Mouse (Mus musculus): Measurements from ENCODE around the gene Gm11627. TPM values are rescaled to one million over a fixed set of nuclear protein-coding genes. Genes with fewer than 3 reads are reported as not detected.
"Not testable (repeated sequence)": the region's sequence is repeated elsewhere in the genome, so short reads cannot be mapped to it uniquely, and the experiment has no call there.

Gene Gm11627
- total RNA-seq, 2 experiments from 2014 or later: 2.2 TPM

DNA sequence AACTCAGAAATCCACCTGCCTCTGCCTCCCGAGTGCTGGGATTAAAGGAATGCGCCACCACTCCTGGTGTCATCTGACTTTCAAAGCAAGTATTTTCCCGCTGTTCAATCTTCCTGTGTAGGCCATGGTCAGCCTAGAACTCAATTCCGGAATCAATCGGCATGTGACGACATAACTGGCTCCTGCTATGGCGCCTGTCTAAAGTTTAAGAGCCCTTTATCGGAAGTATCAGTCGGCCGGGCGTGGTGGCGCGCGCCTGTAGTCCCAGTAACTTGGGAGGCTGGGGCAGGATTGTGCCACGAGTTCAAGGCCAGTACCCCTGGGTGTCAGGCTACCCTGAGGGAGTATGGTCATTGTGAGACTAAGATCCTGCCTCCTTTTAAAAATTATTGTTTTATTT lies 11.5 kb downstream of the Gm11627 start:
- intact Hi-C loops (cut with DNase I): no loop called here
- DNase-seq (ENCODE audit: low spot score): no peak

DNA sequence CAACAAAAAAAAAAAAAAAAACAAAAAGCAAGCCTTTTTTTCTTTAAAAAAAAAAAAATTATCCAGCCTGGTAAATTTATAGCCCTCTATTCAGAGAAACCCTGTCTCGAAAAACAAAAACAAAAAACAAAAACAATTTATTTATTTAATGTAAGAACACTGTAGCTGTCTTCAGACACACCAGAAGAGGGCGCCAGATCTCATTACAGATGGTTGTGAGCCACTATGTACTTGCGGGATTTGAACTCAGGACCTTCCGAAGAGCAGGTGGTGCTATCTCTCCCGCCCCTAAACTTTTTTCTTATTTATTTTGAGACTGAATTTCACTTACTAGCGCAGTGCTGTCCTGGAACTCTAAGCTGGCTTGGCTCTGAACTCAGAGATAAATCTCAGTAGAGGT lies 12.1 kb downstream of the Gm11627 start:
- intact Hi-C loops (cut with DNase I): no loop called here
- DNase-seq (ENCODE audit: low spot score): no peak

DNA sequence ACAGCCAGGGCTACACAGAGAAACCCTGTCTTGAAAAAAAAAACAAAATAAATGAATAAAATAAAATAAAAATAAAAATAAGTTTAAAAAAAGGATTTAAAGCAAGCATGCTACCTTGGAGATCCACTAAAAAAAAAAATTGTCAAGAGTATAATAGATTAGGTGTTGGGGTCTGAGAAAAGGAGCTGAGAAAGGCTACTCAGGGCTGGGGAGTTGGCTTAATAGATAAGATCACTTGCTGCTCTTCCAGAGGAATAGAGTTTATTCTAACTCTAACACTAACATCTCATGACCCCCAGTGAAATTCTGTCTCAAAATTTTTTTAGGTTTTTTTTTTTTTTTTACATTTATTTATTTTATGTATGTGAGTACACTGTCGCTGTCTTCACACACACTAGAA lies 13.0 kb downstream of the Gm11627 start:
- DNase-seq (ENCODE audit: low spot score): no peak
- intact Hi-C loops (cut with DNase I): no loop called here

DNA sequence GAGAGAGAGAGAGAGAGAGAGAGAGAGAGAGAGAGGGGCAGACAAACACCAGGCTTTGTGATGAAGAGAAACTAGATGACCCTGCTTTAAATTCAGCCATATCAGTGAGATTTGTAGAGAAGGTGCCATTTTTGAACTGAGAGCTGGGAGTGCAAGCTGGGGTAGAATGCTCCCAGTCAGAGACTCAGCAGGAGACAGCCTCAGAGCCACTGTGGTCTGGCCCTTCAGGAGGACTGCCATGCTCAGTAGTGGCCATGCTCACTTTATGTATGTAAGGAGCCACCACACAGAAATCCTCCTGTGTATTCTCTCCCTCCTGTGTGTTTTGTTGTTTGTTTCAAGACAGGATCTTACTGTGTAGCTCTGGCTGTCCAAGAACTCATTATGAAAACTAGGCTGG lies 13.5 kb downstream of the Gm11627 start:
- intact Hi-C loops (cut with DNase I): no loop called here
- no peak for DNase-seq (ENCODE audit: low spot score)

DNA sequence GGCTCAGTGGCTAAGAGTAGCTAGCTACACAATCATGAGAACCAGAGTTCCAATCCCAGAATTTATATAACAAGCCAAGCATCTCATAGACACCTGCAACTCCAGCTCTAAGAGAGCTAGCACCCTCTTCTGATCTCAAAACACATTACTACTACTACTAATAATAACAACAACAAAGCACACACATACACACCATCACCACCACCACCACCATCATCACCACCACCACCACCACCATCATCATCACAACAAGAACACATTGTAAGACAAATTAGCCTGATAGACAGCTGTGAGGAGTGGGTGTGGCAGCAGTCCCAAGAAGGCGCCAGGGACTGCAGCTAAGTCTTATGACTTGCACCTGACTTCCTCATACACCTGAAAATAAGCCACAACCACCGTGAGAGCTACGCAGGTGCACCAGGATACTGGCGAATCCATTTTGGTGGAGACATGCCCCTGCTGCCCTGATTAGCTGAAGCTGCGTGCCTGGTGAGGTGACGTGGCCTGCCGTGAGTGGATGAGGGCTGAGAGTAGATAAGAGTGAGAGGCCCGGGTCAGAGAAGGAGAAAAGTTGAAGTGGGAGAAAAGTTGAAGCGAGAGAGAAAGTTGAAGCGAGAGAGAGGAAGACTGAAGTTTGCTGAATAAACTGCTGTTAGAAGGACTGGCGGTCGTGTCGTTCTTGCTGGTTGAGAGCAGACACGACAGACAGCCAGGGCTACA lies 14.1 kb downstream of the Gm11627 start:
- intact Hi-C loops (cut with DNase I); DNase-seq (ENCODE audit: low spot score): not testable (repeated sequence)

DNA sequence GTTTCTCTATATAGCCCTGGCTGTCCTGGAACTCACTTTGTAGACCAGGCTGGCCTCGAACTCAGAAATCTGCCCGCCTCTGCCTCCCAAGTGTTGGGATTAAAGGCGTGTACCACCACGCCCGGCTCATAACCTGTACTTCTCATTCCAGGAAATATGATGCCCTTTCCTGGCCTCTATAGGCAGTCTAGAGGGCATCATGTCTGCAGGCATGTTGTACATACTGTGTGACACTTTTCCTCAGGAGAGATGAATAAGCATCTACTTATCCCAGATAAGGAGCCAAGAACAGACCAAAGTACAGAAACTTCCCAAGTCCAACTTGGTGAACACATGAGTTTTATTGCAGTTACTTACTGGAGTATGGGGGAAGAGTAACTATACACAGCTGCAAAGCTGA lies 20.6 kb downstream of the Gm11627 start:
- intact Hi-C loops (cut with DNase I): loop anchor here (5.0 kb wide), 1 partner anchor 71 kb away; no protein-coding TSS in a partner anchor
- no peak for DNase-seq (ENCODE audit: low spot score)

- intact Hi-C loops (cut with DNase I): loop anchor here (5.0 kb wide), 1 partner anchor 70 kb away; no protein-coding TSS in a partner anchor
- no peak for DNase-seq (ENCODE audit: low spot score)
Measured at GRCm38 (mm10) chr11:102557386-102557785, 21.9 kb downstream of the Gm11627 start.

DNA sequence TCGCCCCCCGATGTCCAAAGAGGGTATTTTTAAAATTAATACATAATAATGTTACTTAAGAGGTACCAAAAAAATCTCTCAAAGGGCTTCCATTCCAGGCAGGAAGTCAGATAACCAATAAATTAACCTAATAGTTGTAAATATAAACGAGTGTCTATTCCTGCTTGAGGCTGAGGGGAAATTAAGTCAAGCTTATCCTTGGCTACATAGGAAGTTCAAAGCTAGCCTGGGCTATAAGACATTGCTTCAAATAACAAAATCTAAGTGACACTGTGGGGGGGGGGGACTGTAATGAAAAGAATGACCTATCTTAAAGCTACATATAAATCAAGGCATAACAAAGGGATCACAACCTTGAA lies 22.6 kb downstream of the Gm11627 start:
- intact Hi-C loops (cut with DNase I): loop anchor here (5.0 kb wide), 1 partner anchor 69 kb away; no protein-coding TSS in a partner anchor
- no peak for DNase-seq (ENCODE audit: low spot score)

DNA sequence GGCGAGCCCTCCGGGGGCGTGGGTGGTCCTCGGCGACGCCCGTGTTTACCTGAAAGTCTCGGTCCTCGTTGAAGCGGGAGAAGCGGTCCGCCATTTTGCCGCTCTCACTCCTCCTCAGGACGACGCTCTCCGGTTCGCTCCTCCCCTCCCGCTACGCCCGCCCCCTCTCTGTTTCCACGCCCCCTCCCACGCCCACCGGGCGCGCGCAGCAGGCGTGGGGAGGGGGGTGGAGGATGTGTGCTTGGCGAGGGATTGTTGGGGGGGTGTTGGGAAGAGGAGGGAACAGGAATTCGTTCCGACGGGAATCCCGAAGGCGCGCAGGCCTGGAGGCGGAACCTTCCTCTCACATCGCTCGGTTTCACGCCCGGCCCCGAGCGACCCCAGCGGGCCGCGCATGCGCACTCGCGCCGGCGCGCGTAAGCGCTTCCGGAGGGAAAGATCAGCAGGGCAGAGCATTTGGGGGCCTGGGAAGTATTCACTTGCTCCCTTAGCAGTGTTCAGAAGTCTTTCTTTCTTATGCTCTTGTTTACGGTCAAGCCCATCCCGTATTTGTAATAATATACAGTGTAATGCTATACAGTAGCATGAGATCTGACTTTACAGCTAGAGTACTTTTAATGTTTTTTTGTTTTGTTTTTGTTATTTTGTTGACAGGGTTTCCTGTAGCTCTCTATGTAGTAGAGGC lies 23.1 kb downstream of the Gm11627 start, which contains the start of gene Gpatch8:
TSS of gene Gpatch8 (minus strand) at position 362 of the 685 bp plus-strand sequence.
- intact Hi-C loops (cut with DNase I): loop anchor here (5.0 kb wide), 1 partner anchor 69 kb away; no protein-coding TSS in a partner anchor
- peak; percentile 95 for DNase-seq (ENCODE audit: low spot score)

DNA sequence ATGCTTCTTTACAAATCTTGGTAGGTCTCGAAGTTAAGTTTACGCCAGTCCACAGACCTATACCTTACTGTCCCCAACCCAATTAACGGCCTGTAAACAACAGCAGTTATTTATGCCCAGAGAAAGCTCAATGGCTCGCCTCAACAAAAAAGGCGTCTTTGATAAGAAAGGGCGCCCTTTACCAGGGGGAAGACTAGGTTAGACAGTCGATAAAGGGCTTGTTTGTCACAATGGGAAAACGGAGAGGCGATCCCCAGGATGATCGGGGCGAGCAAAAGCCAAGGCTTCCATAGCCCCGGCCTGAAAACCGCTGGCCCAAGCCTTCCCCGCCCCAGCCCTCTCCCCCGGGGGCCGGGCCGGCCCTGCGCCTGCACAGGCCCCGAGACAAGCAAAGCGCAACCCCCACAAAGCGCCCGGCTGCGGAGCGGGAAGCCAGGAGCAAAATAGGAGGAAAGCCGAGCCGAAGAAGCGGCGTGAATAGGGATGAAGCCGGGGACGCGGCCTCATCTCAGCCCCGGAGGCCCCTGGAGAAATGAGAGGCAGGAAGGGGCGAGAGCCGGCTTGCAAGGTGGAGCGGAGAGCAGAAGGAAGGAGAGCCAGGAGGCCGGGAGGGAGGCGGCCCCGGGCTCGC lies 23.7 kb downstream of the Gm11627 start:
- intact Hi-C loops (cut with DNase I): loop anchor here (5.0 kb wide), 1 partner anchor 68 kb away; no protein-coding TSS in a partner anchor
- DNase-seq (ENCODE audit: low spot score): no peak

- intact Hi-C loops (cut with DNase I): no loop called here
- no peak for DNase-seq (ENCODE audit: low spot score)
Measured at GRCm38 (mm10) chr11:102552051-102552450, 27.2 kb downstream of the Gm11627 start.

DNA sequence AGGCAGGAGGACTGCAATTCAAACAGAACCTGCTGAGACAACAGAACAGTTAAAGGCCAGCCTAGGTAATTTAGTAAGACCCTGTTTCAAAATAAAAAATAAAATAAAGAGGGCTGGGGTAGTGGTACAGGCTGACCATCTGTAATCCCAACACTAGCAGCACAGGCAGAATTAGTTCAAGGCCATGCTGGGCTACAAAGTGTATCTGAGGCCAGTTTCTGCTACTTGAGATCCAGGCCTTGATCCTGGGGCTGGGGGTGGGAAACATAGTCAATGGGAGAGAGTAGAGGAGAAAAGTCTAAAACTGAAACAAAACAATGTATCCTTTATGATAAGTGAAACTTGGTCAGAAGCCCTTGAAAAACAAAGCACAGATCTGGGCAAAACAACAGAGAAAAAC lies 28.1 kb downstream of the Gm11627 start:
- intact Hi-C loops (cut with DNase I): no loop called here
- DNase-seq (ENCODE audit: low spot score): no peak

DNA sequence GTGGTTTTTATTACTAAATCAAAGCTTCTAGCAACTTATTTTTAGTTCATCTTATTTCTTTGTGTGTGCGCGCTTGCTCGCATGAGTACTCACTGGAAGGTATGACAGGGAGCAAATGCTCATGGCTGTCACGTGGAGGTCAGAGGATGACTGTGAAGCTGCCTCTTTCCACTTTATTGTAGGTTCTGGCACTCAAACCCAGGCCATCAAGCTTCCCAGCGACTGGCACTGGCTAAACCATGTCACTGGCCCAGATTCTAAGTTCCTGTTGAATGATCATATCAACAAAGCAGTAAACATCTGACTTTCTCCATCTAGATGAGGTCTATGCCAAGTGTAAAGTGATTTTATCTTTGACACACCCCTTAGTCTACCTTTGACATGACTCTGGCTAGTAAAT lies 37.8 kb downstream of the Gm11627 start:
- no peak for DNase-seq (ENCODE audit: low spot score)
- intact Hi-C loops (cut with DNase I): no loop called here

DNA sequence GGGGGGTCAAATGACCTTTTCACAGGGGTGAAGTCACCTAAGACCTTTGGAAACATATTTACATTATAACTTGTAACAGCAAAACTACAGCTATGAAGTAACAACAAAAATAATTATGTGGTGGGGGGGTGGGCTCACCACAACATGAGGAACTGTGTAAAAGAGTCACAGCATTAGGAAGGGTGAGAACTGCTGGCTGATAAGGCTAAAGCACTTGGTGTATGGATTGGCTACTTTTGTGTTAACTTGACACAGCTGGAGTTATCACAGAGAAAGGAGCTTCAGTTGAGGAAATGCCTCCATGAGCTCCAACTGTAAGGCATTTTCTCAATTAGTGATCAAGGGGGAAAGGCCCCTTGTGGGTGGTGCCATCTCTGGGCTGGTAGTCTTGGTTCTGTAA lies 39.0 kb downstream of the Gm11627 start:
- intact Hi-C loops (cut with DNase I); DNase-seq (ENCODE audit: low spot score): not testable (repeated sequence)

DNA sequence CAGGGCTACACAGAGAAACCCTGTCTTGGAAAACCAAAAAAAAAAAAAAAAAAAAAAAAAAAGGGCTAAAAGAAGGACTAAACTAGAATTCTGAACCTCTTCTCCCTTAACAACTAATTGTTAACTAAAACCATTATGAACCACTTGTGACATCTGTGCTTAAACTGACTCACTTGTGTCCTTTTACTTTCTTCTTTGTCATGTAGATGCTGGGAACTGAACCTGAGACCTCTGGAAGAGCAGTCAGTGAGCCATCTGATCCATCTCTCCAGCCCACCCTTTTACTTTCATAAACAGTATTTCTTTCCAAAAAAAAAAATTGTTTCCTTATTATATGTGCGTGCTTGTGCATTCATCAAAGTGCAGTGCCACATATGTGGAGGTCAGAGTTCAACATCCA lies 39.6 kb downstream of the Gm11627 start:
- intact Hi-C loops (cut with DNase I): no loop called here
- no peak for DNase-seq (ENCODE audit: low spot score)

- intact Hi-C loops (cut with DNase I): no loop called here
Measured at GRCm38 (mm10) chr11:102536210-102536609, 43.1 kb downstream of the Gm11627 start.

DNA sequence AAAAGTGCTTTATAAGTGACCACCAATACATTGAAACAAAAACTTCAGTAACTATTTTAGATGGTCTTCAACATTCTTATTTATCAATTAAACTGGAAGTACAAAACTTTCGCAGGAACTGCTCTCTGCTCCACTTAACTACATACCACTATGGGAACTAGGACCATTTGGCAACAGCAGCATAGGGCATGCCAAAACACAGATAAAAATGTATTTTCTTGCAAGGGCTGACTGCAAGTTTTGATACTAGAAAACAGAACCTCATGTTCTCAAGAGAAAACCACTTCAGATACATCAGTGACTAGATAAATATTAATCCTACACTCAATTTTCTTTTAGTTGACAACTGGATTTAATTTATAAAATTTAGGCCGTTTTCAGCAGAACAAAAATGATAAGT lies 45.2 kb downstream of the Gm11627 start:
- intact Hi-C loops (cut with DNase I): no loop called here

More at GRCm38 (mm10) chr11:102536210-102536609, 43.1 kb downstream of the Gm11627 start:
- DNase-seq (ENCODE audit: low spot score): no peak

GRCm38 (mm10) chr11:102531425-102531824 lies 47.8 kb downstream of the Gm11627 start:
- intact Hi-C loops (cut with DNase I): no loop called here
- no peak for DNase-seq (ENCODE audit: low spot score)

More for the DNA sequence above, 45.2 kb downstream of the Gm11627 start:
- no peak for DNase-seq (ENCODE audit: low spot score)
